Mouse (Mus musculus): Measurements from ENCODE around the gene Etv3. TPM values are rescaled to one million over a fixed set of nuclear protein-coding genes. Genes with fewer than 3 reads are reported as not detected.

The Etv3 gene
- total and polyA plus RNA-seq, 2 experiments = 5.3 to 7.0 TPM

GRCm38 (mm10) chr3:87498266-87498665, 26.9 kb upstream of the Etv3 start:
- H3K9ac ChIP-seq (ENCODE audit: low read depth, low read length) = no peak overlapping the region
- H3K36me3 ChIP-seq (ENCODE audit: control insufficient read depth, insufficient read depth, low read length) = no peaks in the 10 kb centered on the region
- peak overlapping the region; percentile 16; the same call in 1 of the 2 replicates for H3K27ac ChIP-seq (replicated peaks; ENCODE audit: insufficient read depth, low read depth, low read length)
- no peak for TF ChIP-seq POLR2A (IDR thresholded peaks at IDR 0.05; ENCODE audit: extremely low read depth, insufficient read depth, low read length)
- no peak for TF ChIP-seq CTCF (IDR thresholded peaks at IDR 0.05; ENCODE audit: low read depth, low read length)
- no peaks in the 10 kb centered on the region for H3K4me1 ChIP-seq (ENCODE audit: control insufficient read depth, insufficient read depth, low read length)
- H3K27me3 ChIP-seq (ENCODE audit: control insufficient read depth, insufficient read depth, low read length) = no peaks in the 10 kb centered on the region; the same call in 1 of the 2 replicates
- 80% methylated on average over 9 of the region's 9 CpGs for WGBS
- no peak overlapping the region for H3K4me3 ChIP-seq (ENCODE audit: insufficient read depth, low read depth, low read length)
- no peak for DNase-seq (ENCODE audit: extremely low read depth, low read depth, low spot score)
- no peaks in the 10 kb centered on the region for H3K79me2 ChIP-seq (ENCODE audit: control insufficient read depth, insufficient read depth, low read length)

- H3K79me2 ChIP-seq (ENCODE audit: control insufficient read depth, insufficient read depth, low read length) = no peaks in the 10 kb centered on the region
- no peaks in the 10 kb centered on the region for H3K4me1 ChIP-seq (ENCODE audit: control insufficient read depth, insufficient read depth, low read length)
- no peak overlapping the region for H3K9ac ChIP-seq (ENCODE audit: low read depth, low read length)
- no peaks in the 10 kb centered on the region for H3K36me3 ChIP-seq (ENCODE audit: control insufficient read depth, insufficient read depth, low read length)
- H3K4me3 ChIP-seq (ENCODE audit: insufficient read depth, low read depth, low read length) = no peak overlapping the region
- TF ChIP-seq CTCF (IDR thresholded peaks at IDR 0.05; ENCODE audit: low read depth, low read length) = peak; percentile 68; the same call in 1 of the 2 replicates
- TF ChIP-seq POLR2A (IDR thresholded peaks at IDR 0.05; ENCODE audit: extremely low read depth, insufficient read depth, low read length) = no peak
- H3K27me3 ChIP-seq (ENCODE audit: control insufficient read depth, insufficient read depth, low read length) = no peaks in the 10 kb centered on the region; the same call in 1 of the 2 replicates
- WGBS = 15% methylated on average over 3 of the region's 3 CpGs
- DNase-seq (ENCODE audit: extremely low read depth, low read depth, low spot score) = peak; percentile 39
- no peak overlapping the region for H3K27ac ChIP-seq (replicated peaks; ENCODE audit: insufficient read depth, low read depth, low read length)
These were observed 26.1 kb upstream of the Etv3 start for GRCm38 (mm10) chr3:87499072-87499471.

DNA sequence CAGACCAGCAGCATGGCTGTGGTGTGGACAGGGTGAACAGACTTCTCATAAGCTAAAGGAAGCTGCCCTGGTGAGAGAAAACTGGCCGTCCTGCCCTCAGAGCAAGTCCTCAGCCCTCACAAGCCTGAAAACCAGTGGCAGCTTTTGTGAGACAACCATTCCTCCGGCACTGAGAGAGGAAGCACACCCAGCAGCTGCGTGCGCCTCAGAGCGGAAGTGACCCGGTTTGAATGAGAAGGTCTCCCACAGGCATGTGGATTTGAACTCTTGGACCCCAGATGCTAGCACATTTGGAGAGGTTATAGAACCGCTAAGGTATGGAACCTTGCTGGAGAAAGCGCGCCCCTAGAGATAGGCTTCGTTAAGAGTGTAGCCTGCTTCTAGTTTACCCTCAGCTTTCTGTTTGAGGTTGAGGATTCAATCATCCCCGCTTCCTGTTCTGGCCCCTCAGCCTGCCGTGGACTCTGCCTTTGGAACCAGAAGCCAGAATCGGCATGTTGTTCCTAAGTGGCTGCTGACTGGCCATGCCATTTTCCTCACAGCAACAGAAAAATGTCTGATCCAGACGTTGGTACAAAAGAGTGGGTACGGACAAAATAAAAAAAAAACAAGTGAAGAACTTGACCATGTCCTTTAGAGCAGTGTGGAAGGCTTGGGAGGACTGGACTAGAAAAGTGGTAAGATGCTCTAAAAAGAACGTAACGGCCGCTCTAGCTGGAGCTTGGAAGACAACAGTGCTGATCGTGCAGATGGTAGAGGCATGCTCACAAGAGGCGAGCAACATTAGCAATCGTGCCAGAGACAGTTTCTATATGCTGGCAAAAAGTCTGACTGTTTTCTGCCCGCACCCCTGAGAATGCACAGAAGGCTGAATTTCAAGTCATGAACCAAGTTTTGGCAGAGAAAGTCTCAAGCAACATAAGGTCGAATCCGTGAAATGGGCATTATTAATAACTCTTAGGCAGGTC, 24.8 kb upstream of the Etv3 start:
- Histone ChIP-seq H3K79me2 (ENCODE audit: control insufficient read depth, insufficient read depth, low read length) (no peaks in the 10 kb centered on the region), H3K4me3 (ENCODE audit: insufficient read depth, low read depth, low read length) (no peak overlapping the region), H3K27ac (replicated peaks; ENCODE audit: insufficient read depth, low read depth, low read length) (no peak overlapping the region), H3K9ac (ENCODE audit: low read depth, low read length) (no peak overlapping the region), H3K27me3 (ENCODE audit: control insufficient read depth, insufficient read depth, low read length) (no peaks in the 10 kb centered on the region; the same call in 1 of the 2 replicates), H3K4me1 (ENCODE audit: control insufficient read depth, insufficient read depth, low read length) (no peaks in the 10 kb centered on the region), H3K36me3 (ENCODE audit: control insufficient read depth, insufficient read depth, low read length) (no peaks in the 10 kb centered on the region)
- WGBS = 66% methylated on average over 24 of the region's 24 CpGs
- no peak for TF ChIP-seq CTCF (IDR thresholded peaks at IDR 0.05; ENCODE audit: low read depth, low read length)
- TF ChIP-seq POLR2A (IDR thresholded peaks at IDR 0.05; ENCODE audit: extremely low read depth, insufficient read depth, low read length) = no peak
- DNase-seq (ENCODE audit: extremely low read depth, low read depth, low spot score) = no peak

- no peak overlapping the region for H3K27ac ChIP-seq (replicated peaks; ENCODE audit: insufficient read depth, low read depth, low read length)
- no peak overlapping the region for H3K4me3 ChIP-seq (ENCODE audit: insufficient read depth, low read depth, low read length)
- no peaks in the 10 kb centered on the region for H3K36me3 ChIP-seq (ENCODE audit: control insufficient read depth, insufficient read depth, low read length)
- DNase-seq (ENCODE audit: extremely low read depth, low read depth, low spot score) = no peak
- no peak overlapping the region for H3K9ac ChIP-seq (ENCODE audit: low read depth, low read length)
- no peaks in the 10 kb centered on the region; the same call in 1 of the 2 replicates for H3K27me3 ChIP-seq (ENCODE audit: control insufficient read depth, insufficient read depth, low read length)
- no peaks in the 10 kb centered on the region for H3K4me1 ChIP-seq (ENCODE audit: control insufficient read depth, insufficient read depth, low read length)
- 52% methylated on average over 8 of the region's 8 CpGs for WGBS
- H3K79me2 ChIP-seq (ENCODE audit: control insufficient read depth, insufficient read depth, low read length) = no peaks in the 10 kb centered on the region
- TF ChIP-seq CTCF (IDR thresholded peaks at IDR 0.05; ENCODE audit: low read depth, low read length) = no peak
These were observed 24.1 kb upstream of the Etv3 start for GRCm38 (mm10) chr3:87501151-87501550.

GRCm38 (mm10) chr3:87502771-87503170, 22.4 kb upstream of the Etv3 start:
- Histone ChIP-seq H3K4me3 (ENCODE audit: insufficient read depth, low read depth, low read length) (no peak overlapping the region), H3K27ac (replicated peaks; ENCODE audit: insufficient read depth, low read depth, low read length) (no peak overlapping the region), H3K27me3 (ENCODE audit: control insufficient read depth, insufficient read depth, low read length) (no peaks in the 10 kb centered on the region; the same call in 1 of the 2 replicates), H3K79me2 (ENCODE audit: control insufficient read depth, insufficient read depth, low read length) (no peaks in the 10 kb centered on the region), H3K4me1 (ENCODE audit: control insufficient read depth, insufficient read depth, low read length) (no peaks in the 10 kb centered on the region), H3K36me3 (ENCODE audit: control insufficient read depth, insufficient read depth, low read length) (no peaks in the 10 kb centered on the region), H3K9ac (ENCODE audit: low read depth, low read length) (no peak overlapping the region)
- DNase-seq (ENCODE audit: extremely low read depth, low read depth, low spot score) = no peak
- 89% methylated on average over 6 of the region's 6 CpGs for WGBS
- TF ChIP-seq POLR2A (IDR thresholded peaks at IDR 0.05; ENCODE audit: extremely low read depth, insufficient read depth, low read length) = no peak
- TF ChIP-seq CTCF (IDR thresholded peaks at IDR 0.05; ENCODE audit: low read depth, low read length) = no peak

- Histone ChIP-seq H3K36me3 (ENCODE audit: control insufficient read depth, insufficient read depth, low read length) (no peaks in the 10 kb centered on the region), H3K27ac (replicated peaks; ENCODE audit: insufficient read depth, low read depth, low read length) (no peak overlapping the region), H3K4me1 (ENCODE audit: control insufficient read depth, insufficient read depth, low read length) (peaks cover 4% of the 10 kb centered on the region), H3K27me3 (ENCODE audit: control insufficient read depth, insufficient read depth, low read length) (no peaks in the 10 kb centered on the region; the same call in 1 of the 2 replicates), H3K79me2 (ENCODE audit: control insufficient read depth, insufficient read depth, low read length) (no peaks in the 10 kb centered on the region), H3K9ac (ENCODE audit: low read depth, low read length) (no peak overlapping the region), H3K4me3 (ENCODE audit: insufficient read depth, low read depth, low read length) (no peak overlapping the region)
- 26% methylated on average over 7 of the region's 7 CpGs for WGBS
- peak; percentile 28 for DNase-seq (ENCODE audit: extremely low read depth, low read depth, low spot score)
- TF ChIP-seq CTCF (IDR thresholded peaks at IDR 0.05; ENCODE audit: low read depth, low read length) = peak; percentile 76
- TF ChIP-seq POLR2A (IDR thresholded peaks at IDR 0.05; ENCODE audit: extremely low read depth, insufficient read depth, low read length) = no peak
These were observed 20.9 kb upstream of the Etv3 start for GRCm38 (mm10) chr3:87504330-87504729.
